Mouse (Mus musculus) frontal cortex, adult 2 months (tissue): ENCODE measurements around the gene Krt87. TPM values are rescaled to one million over a fixed set of nuclear protein-coding genes. Genes with fewer than 3 reads are reported as not detected.

Source experiments
- DNase-seq, 2 experiments: peaks; one replicate each; pipeline ENCODE4 v3.0.0; 2022; ENCODE audit warnings: low spot score in 1 of 2; ENCODE audit errors: extremely low spot score in 1 of 2
- polyA plus RNA-seq: library from polyadenylated mRNA; depleted of rRNA; stranded (reverse); fragments of >200 nt; gene quantifications from 2 replicates; pipeline ENCODE4 v1.2.3, GENCODE M21; 2012; rRNA removed

Krt87 gene
- polyA plus RNA-seq, result 0.10 and 0.13 TPM in 2 replicates

DNA sequence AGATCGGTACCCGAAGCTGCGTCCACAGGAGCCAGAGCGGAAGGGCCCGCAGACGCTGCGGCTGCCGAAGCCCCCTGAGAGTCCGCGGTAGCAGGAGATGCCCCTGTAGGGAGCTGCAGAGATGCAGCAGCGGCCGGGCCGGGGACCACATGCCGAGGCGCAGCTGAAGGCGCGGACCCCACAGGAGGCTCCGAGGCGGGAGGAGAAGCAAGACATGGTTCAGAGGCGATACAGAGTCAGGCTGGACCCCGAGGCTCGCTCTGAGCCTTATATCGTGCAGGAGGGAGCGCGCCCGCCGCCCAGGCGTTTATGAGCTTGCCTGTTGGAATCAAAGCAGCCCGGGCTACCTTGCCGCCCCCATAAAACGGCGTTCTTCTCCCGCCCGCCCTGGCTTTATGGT is at the start of gene Krt87:
Gene Krt87, minus strand, starts transcription at position 250 of the 400 bp plus-strand sequence.
- no peak for DNase-seq

- DNase-seq, result peak; percentile 40 to 68
Measured at GRCm38 (mm10) chr15:101485911-101486635, 47.5 kb upstream of the Krt87 start.

DNA sequence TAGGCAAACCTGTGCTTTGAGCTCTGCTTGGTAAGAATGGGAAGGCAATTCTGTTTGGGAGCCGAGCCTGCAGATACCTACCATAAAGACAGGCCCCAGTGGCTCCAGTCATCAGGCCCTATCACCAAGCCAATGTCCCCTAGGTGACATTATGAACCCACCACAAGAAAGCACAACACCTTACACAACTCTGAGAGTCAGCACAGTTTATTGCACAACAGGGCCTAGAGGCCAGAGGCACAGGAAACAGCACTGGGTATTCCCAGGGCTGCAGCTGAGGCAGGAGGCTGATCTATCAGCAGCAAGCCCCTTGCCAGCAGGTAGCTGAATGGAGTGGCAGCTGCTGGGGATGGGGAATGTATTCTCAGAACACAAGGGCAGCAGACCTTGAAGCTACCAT is 46.3 kb upstream of the Krt87 start:
- DNase-seq, result no peak

GRCm38 (mm10) chr15:101483646-101484045 is 45.0 kb upstream of the Krt87 start:
- no peak for DNase-seq

DNA sequence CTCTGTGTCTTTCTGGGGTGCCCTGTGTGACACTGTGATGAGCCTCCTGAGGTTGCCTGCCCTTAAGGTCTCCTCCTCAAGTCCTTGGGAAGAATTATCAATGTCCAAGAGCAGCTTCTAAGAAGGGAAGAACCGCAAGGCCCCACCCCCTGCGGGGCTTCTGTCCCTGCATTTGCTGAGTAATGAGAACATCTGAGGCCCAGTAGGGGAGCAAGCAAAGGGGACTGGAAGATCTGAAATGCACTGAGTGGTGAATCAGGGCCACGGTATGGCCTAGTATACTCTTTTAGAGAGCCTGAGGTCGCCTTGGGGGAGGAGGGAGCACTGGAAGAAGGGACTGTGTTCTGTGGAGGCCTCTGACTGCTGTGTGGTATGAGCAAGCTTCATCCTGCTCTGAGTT is 43.5 kb upstream of the Krt87 start:
- DNase-seq, result no peak

DNA sequence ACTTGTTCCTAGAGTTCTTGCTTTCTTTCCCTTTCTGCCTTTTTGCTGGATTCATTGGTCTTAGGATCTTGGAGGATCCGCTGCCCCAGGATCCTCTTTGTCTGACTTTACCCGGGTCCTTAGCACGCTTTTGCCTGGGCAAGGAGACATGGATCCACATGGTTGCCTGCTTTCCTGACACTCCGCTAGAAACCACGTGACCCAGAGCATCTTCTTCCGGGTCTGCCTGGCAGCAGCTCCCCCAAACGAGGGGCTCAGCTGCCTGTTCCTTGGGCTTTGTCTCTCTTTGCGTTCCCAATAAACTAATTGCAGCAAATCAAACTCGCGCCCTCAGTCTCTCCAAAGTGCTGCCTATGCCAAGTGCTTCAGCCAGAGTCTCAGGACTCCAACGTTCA is 41.1 kb upstream of the Krt87 start:
- DNase-seq, result no peak

DNA sequence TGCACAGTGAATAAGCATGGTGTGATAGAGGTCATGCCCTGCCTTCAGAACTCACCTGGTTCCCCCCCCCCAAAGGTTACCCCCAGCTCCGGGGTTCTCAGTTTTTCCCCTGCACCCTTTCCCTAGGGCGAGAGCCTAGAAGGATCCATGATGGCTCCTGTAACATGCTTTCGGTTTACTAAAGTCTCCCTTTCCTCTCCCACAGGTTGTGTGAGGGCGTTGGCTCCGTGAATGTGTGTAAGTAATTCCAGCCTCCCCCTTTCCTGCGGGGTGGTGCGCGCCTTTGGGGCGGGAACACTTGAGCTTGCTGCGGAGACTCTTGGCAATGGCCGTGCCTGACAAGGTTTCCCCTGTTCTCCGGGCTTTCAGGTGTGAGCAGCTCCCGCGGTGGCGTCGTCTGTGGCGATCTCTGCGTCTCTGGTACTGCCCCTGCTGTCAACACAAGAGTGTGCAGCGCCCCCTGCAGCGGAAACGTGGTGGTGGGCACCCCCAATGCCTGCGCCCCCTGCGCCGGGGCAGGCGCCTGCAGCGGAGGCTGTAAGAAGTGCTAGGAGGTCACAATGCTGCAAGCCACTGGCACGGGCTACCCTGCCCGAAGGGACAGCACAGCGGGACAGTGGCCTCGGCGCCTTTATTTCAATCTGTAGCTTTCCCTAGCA is 40.5 kb upstream of the Krt87 start:
- peak in 1 of 2 experiments; percentile 59 for DNase-seq

DNA sequence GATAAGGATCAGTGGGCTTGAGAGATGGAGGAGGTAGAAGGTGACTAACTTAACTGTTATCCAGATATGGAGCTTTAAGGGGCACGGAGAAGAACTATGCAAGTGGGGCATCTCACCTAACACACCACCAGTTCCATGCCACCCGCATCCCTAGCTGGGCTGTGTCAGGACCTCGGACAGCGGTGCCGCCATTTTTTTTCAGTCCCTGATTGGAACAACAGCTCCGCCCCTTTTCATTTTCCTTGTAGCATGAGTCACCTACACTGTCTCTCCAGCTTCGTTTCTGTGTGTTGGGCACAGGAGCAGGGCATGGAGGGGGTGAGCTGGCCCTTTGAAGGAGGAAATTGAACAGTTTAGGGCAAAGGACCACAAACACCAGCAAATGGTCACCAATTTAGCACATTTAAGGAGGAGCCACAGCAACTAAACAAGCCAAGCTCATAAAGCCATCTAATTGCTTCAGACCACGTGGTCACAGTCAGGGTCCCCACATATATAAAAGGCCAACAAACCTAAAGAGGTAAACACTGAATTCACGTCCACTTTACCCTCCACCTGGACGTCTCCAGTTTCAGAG is 34.4 kb upstream of the Krt87 start, which contains the start of gene Krt86:
Gene Krt86, plus strand, starts transcription at position 527 of the 577 bp plus-strand sequence.
- DNase-seq, result no peak

DNA sequence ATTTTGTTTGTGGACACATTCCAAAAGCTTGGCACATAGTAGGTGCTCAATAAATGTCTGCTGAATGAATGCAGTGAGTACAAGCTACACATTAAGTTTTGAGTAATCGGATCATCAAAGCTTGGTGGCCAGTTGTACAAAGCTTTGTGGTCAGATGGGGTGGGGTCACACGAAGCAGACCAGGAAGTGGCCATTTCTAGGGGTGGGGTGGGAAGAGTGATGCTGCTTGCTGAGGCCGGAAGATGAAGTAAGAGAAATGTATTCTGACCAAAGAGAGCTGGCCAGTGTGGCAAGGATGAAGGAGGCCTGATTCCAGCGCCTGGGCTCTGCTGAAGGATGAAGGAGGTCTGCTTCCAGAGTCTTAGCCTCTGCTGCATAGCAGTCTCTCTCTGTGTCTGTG is 30.5 kb upstream of the Krt87 start:
- no peak for DNase-seq

- no peak for DNase-seq
Measured at GRCm38 (mm10) chr15:101463651-101464050, 25.0 kb upstream of the Krt87 start, which contains the start of gene Krt81. TSS of gene Krt81 (minus strand) at chr15:101463751.

GRCm38 (mm10) chr15:101459283-101459682 is 20.7 kb upstream of the Krt87 start:
- DNase-seq, result no peak

DNA sequence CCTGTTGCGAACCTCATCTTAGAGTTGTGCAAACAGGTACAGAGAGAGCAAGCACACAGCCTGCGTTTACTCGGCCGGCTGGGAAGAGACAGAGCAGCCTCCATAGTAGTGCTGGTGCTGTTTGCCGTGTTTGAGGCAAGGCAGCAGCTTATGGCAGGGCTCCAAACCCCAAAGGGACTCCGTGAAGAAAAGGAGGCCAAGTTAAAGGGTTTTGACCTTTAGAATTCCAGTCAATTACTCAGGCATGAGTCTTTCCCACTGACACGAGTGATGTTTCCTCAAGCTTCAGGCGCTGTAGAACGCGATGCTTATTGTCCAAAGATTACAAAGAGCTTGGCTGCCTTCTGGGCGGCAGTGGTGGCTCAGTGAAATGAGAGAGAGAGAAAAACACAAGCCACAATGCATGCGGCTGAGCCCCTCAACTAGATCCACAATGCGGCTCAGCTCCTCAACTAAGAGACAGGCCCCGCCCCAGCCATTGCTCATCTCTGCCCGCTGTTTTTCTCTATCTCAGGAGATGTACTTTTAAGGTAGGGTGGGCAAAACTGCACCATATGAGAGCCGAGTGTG is 19.8 kb upstream of the Krt87 start:
- no peak for DNase-seq

GRCm38 (mm10) chr15:101455891-101456290 is 17.3 kb upstream of the Krt87 start:
- no peak for DNase-seq

DNA sequence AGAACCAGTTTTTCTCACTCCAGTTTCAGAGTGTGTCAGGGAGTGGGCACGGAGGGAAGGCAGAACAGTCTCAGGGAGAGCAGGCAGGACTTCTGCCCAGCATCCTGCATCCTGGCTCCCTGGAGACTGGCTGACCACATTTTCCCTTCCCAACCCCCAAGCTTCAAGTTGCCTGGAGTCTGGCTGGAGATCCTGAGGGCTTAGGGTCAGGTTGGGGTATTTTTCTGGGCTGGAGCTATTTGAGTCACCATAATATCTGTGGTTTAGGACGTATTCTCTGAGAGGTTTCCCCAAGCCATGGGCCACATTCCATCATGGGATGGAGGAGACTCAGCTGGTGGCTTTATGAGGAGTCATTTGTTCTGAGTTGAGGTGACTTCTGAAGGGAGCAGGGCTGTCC is 16.7 kb upstream of the Krt87 start:
- DNase-seq, result no peak

GRCm38 (mm10) chr15:101454774-101455173 is 16.2 kb upstream of the Krt87 start:
- no peak for DNase-seq

DNA sequence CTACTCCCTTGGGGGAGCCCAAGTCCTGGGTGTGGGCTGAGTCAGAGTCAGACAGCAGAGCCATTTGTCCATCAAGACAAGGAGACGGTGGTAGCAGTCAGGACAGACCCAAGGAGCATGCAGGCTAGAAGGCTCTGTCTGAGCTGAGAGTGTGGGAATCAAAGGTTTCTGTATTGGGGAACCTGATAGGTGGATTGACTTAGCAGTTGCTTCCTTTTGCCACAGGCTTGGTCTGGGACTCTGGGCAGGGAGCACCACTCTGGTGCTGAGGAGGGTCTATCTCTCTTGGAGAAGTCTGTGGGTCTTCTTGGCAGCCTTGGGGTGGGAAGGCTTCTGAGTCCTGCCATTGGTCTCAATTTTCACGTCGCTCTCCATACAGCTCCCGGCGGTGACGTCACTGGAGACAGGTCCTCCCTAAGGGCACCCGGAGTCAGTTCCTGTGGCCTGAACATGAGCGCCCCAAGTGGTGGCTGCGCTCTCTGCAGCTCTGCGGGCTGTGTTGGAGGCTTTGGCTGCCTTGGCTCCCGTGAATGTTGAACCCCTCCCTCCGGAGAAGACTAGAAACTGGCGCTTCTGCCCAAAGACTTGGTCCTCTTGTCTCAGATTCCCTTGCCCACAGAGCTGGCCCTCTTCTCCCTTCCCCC is 14.6 kb upstream of the Krt87 start:
- peak; percentile 55 to 90 for DNase-seq

DNA sequence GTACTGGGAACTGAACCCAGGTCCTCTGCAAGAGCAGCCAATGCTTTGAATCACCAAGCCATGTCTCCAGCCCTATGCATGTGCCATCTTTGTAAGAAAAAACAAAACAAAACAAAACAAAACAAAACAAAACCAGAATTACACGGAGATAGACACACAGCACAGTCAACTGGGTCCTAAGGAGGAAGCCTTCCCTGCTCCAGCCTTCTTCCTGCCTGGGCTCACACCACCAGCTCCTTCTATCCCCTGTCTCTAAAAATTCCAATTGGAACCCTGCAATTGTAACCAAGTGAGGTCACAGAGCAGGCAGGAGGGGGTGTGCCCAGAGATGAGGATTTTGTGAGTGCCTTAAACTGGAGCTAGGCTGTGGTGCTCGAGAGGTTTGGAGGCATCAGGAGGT is 8.8 kb upstream of the Krt87 start, which contains the start of gene Krt88:
Gene Krt88, plus strand, starts transcription at position 301 of the 400 bp plus-strand sequence.
- DNase-seq, result no peak

- DNase-seq, result no peak
Measured at GRCm38 (mm10) chr15:101446572-101446971, 8.0 kb upstream of the Krt87 start.

- peak in 1 of 2 experiments; percentile 43 for DNase-seq
Measured at GRCm38 (mm10) chr15:101440837-101441236, 2.2 kb upstream of the Krt87 start.

- no peak for DNase-seq
Measured at GRCm38 (mm10) chr15:101436611-101437010, 2.0 kb downstream of the Krt87 start.

GRCm38 (mm10) chr15:101424914-101425313 is 13.7 kb downstream of the Krt87 start:
- no peak for DNase-seq
